Mouse (Mus musculus): Measurements from ENCODE around the gene Klk4.
A peak's percentile ranks its signal among the peaks of the same experiment; 100 is the strongest.

Gene Klk4

GRCm38 (mm10) chr7:43920582-43920981 is 39.6 kb downstream of the Klk4 start:
- no peak for DNase-seq

- no peak for DNase-seq
Measured at GRCm38 (mm10) chr7:43921087-43921486, 40.1 kb downstream of the Klk4 start.

GRCm38 (mm10) chr7:43921941-43922340 is 41.0 kb downstream of the Klk4 start:
- DNase-seq, result no peak

- peak in 1 of 2 experiments; percentile 8 for DNase-seq
Measured at GRCm38 (mm10) chr7:43925985-43926384, 45.0 kb downstream of the Klk4 start.

GRCm38 (mm10) chr7:43928521-43928920 is 47.6 kb downstream of the Klk4 start:
- peak; percentile 14 to 45 for DNase-seq

GRCm38 (mm10) chr7:43932337-43932736 is 51.4 kb downstream of the Klk4 start:
- no peak for DNase-seq

- no peak for DNase-seq
Measured at GRCm38 (mm10) chr7:43933440-43933839, 52.5 kb downstream of the Klk4 start, which contains the start of gene Klk15. Gene Klk15 (plus strand): TSS chr7:43933740.

- DNase-seq, result no peak
Measured at GRCm38 (mm10) chr7:43934747-43935146, 53.8 kb downstream of the Klk4 start.

Data from cerebellum, postnatal 14 days (tissue).